Mouse (Mus musculus): ENCODE data around the gene Znfx1. TPM values are rescaled to one million over a fixed set of nuclear protein-coding genes. Genes with fewer than 3 reads are reported as not detected.

Znfx1 gene
- total and polyA plus RNA-seq, 3 experiments, result 21.9 to 39.3 (median 37.4) TPM

GRCm38 (mm10) chr2:167081135-167081534 lies 18.3 kb upstream of the Znfx1 start:
- Histone ChIP-seq H3K9ac (ENCODE audit: low read depth, low read length) (no peak overlapping the region), H3K4me3 (no peak overlapping the region), H3K36me3 (ENCODE audit: control insufficient read depth, insufficient read depth, low read length) (no peaks in the 10 kb centered on the region; the same call in 1 of the 2 replicates), H3K4me1 (ENCODE audit: control insufficient read depth, insufficient read depth, low read length) (peaks cover 8% of the 10 kb centered on the region), H3K27me3 (ENCODE audit: control insufficient read depth, insufficient read depth, low read length) (no peaks in the 10 kb centered on the region), H3K79me2 (replicated peaks; ENCODE audit: control insufficient read depth, insufficient read depth, low read length) (no peaks in the 10 kb centered on the region), H3K27ac (no peak overlapping the region)
- intact Hi-C loops (cut with DNase I), result no loop called here
- no peak for DNase-seq
- TF ChIP-seq CTCF (IDR thresholded peaks at IDR 0.05) (no peak), POLR2A (IDR thresholded peaks at IDR 0.05; ENCODE audit: insufficient read depth, low read depth, low read length) (no peak)
- 68% methylated on average over 6 of the region's 6 CpGs for WGBS

GRCm38 (mm10) chr2:167080387-167080786 lies 17.6 kb upstream of the Znfx1 start:
- H3K4me1 ChIP-seq (ENCODE audit: control insufficient read depth, insufficient read depth, low read length), result peaks cover 8% of the 10 kb centered on the region
- H3K9ac ChIP-seq (ENCODE audit: low read depth, low read length), result no peak overlapping the region
- H3K27ac ChIP-seq, result peak overlapping the region; percentile 57
- no peak overlapping the region for H3K4me3 ChIP-seq
- no peaks in the 10 kb centered on the region; the same call in 1 of the 2 replicates for H3K36me3 ChIP-seq (ENCODE audit: control insufficient read depth, insufficient read depth, low read length)
- no peak for TF ChIP-seq POLR2A (IDR thresholded peaks at IDR 0.05; ENCODE audit: insufficient read depth, low read depth, low read length)
- no peak for TF ChIP-seq EP300 (IDR thresholded peaks at IDR 0.05; ENCODE audit: insufficient read depth, low read depth, low read length)
- no peak for TF ChIP-seq CTCF (IDR thresholded peaks at IDR 0.05)
- intact Hi-C loops (cut with DNase I), result no loop called here
- no peaks in the 10 kb centered on the region for H3K79me2 ChIP-seq (replicated peaks; ENCODE audit: control insufficient read depth, insufficient read depth, low read length)
- H3K27me3 ChIP-seq (ENCODE audit: control insufficient read depth, insufficient read depth, low read length), result no peaks in the 10 kb centered on the region
- WGBS, result 93% methylated on average over 3 of the region's 3 CpGs
- DNase-seq, result no peak

- Histone ChIP-seq H3K4me3 (no peak overlapping the region), H3K36me3 (ENCODE audit: control insufficient read depth, insufficient read depth, low read length) (no peaks in the 10 kb centered on the region; the same call in 1 of the 2 replicates), H3K9ac (ENCODE audit: low read depth, low read length) (no peak overlapping the region), H3K27me3 (ENCODE audit: control insufficient read depth, insufficient read depth, low read length) (no peaks in the 10 kb centered on the region), H3K79me2 (replicated peaks; ENCODE audit: control insufficient read depth, insufficient read depth, low read length) (no peaks in the 10 kb centered on the region), H3K4me1 (ENCODE audit: control insufficient read depth, insufficient read depth, low read length) (peaks cover 8% of the 10 kb centered on the region), H3K27ac (peak overlapping the region; percentile 57)
- WGBS, result 42% methylated on average over 18 of the region's 18 CpGs
- intact Hi-C loops (cut with DNase I), result no loop called here
- DNase-seq, result peak; percentile 69 to 84
- TF ChIP-seq POLR2A (IDR thresholded peaks at IDR 0.05; ENCODE audit: insufficient read depth, low read depth, low read length) (no peak), EP300 (IDR thresholded peaks at IDR 0.05; ENCODE audit: insufficient read depth, low read depth, low read length) (0 out of 2 replicates have a peak, but pooled peaks have one; percentile 34), CTCF (IDR thresholded peaks at IDR 0.05) (no peak)
Measured at GRCm38 (mm10) chr2:167079535-167080257, 16.9 kb upstream of the Znfx1 start.

GRCm38 (mm10) chr2:167078931-167079495 lies 16.2 kb upstream of the Znfx1 start:
- intact Hi-C loops (cut with DNase I), result no loop called here
- DNase-seq, result peak in 1 of 2 experiments; percentile 31
- no peak for TF ChIP-seq POLR2A (IDR thresholded peaks at IDR 0.05; ENCODE audit: insufficient read depth, low read depth, low read length)
- no peak for TF ChIP-seq EP300 (IDR thresholded peaks at IDR 0.05; ENCODE audit: insufficient read depth, low read depth, low read length)
- no peak for TF ChIP-seq CTCF (IDR thresholded peaks at IDR 0.05)
- no peaks in the 10 kb centered on the region; the same call in 1 of the 2 replicates for H3K36me3 ChIP-seq (ENCODE audit: control insufficient read depth, insufficient read depth, low read length)
- peak overlapping the region; percentile 1 for H3K27ac ChIP-seq
- H3K4me3 ChIP-seq, result no peak overlapping the region
- no peaks in the 10 kb centered on the region for H3K27me3 ChIP-seq (ENCODE audit: control insufficient read depth, insufficient read depth, low read length)
- peaks cover 8% of the 10 kb centered on the region for H3K4me1 ChIP-seq (ENCODE audit: control insufficient read depth, insufficient read depth, low read length)
- no peaks in the 10 kb centered on the region for H3K79me2 ChIP-seq (replicated peaks; ENCODE audit: control insufficient read depth, insufficient read depth, low read length)
- WGBS, result 31% methylated on average over 9 of the region's 9 CpGs
- no peak overlapping the region for H3K9ac ChIP-seq (ENCODE audit: low read depth, low read length)

- Histone ChIP-seq H3K79me2 (replicated peaks; ENCODE audit: control insufficient read depth, insufficient read depth, low read length) (no peaks in the 10 kb centered on the region), H3K36me3 (ENCODE audit: control insufficient read depth, insufficient read depth, low read length) (no peaks in the 10 kb centered on the region; the same call in 1 of the 2 replicates), H3K4me1 (ENCODE audit: control insufficient read depth, insufficient read depth, low read length) (peaks cover 8% of the 10 kb centered on the region), H3K4me3 (no peak overlapping the region), H3K9ac (ENCODE audit: low read depth, low read length) (no peak overlapping the region), H3K27ac (no peak overlapping the region), H3K27me3 (ENCODE audit: control insufficient read depth, insufficient read depth, low read length) (no peaks in the 10 kb centered on the region)
- DNase-seq, result no peak
- intact Hi-C loops (cut with DNase I), result no loop called here
- no peak for TF ChIP-seq EP300 (IDR thresholded peaks at IDR 0.05; ENCODE audit: insufficient read depth, low read depth, low read length)
- no peak for TF ChIP-seq POLR2A (IDR thresholded peaks at IDR 0.05; ENCODE audit: insufficient read depth, low read depth, low read length)
- 42% methylated on average over 7 of the region's 7 CpGs for WGBS
Measured at GRCm38 (mm10) chr2:167078486-167078885, 15.7 kb upstream of the Znfx1 start.

All from heart, adult 2 months (tissue).